Mouse (Mus musculus) testis, adult 10 weeks (tissue): Measurements from ENCODE around the gene Gm28168. TPM values are rescaled to one million over a fixed set of nuclear protein-coding genes. Genes with fewer than 3 reads are reported as not detected.

Experiments
- polyA plus RNA-seq: library from polyadenylated mRNA; stranded (reverse); fragments of 350-450 nt; fragmentation: Illumina TruSeq; extraction: RNeasy Lipid Tissue Mini Kit (QIAGEN cat#74804); gene quantifications from one replicate; pipeline ENCODE4 v1.2.3, GENCODE M21; 2014; ENCODE audit warnings: low read depth, low replicate concordance

The Gm28168 gene
- not detected for polyA plus RNA-seq

DNA sequence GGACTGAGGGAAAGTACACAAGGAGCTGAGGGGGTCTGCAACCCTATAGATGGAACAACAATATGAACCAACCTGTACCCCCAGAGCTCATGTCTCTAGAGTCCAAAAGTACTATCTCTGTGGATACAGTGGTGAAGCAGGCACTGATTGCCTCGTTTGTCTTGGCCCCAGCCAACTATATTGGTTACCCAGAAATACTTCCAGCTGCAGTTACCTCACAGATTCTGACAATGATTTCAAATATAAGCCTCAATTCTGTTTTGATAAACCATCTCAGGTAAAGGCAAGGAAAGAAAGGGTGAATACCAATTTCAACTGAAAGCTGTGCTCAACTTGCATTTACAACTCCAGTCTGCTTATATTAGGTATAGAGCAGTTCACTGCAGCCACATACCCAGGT is at the start of gene Gm28168:
TSS of gene Gm28168 (plus strand) at position 301 of the 400 bp plus-strand sequence.

DNA sequence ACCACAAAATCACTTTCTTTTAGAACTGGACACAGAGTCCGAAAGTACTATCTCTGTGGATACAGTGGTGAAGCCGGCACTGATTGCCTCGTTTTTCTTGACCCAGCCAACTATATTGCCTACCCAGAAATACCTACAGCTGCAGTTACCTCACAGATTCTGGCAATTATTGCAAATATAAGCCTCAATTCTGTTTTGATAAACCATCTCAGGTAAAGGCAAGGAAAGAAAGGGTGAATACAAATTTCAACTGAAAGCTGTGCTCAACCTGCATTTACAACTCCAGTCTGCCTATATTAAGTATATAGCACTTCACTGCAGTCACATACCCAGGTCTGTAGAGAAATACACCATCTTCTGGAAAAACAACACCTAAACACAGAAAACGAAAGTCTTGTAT is 37.8 kb downstream of the Gm28168 start, which contains the start of gene Gm7145:
TSS of gene Gm7145 (plus strand) at position 301 of the 400 bp plus-strand sequence.

Other genes starting within 250 kb of the Gm28168 start
- gene Gm28363, start 230.9 kb upstream of the Gm28168 start, polyA plus RNA-seq: not detected
- not detected for gene B020011L13Rik, start 146.9 kb upstream of the Gm28168 start, polyA plus RNA-seq
- not detected for gene Gm28360, start 97.9 kb upstream of the Gm28168 start, polyA plus RNA-seq
- not detected for gene Gm7145, start 37.9 kb downstream of the Gm28168 start, polyA plus RNA-seq
- not detected for gene Gm29106, start 248.5 kb downstream of the Gm28168 start, polyA plus RNA-seq